Mouse (Mus musculus) bone marrow, adult 2 months (tissue): ENCODE measurements around the gene Herc3.

Source experiments
- CTCF ChIP-seq: fragments of 200-500 bp; IDR thresholded peaks from 2 replicates; pipeline ENCODE4 v1.5.1; 2011; ENCODE audit warnings: low read length, control low read depth; ENCODE audit not compliant: control insufficient read depth, insufficient read depth
- POLR2A ChIP-seq: fragments of 200-500 bp; IDR thresholded peaks from 2 replicates; pipeline ENCODE4 v1.6.1; 2011; ENCODE audit warnings: low read depth, mild to moderate bottlenecking, control low read depth, low read length, borderline replicate concordance; ENCODE audit not compliant: control insufficient read depth

DNA sequence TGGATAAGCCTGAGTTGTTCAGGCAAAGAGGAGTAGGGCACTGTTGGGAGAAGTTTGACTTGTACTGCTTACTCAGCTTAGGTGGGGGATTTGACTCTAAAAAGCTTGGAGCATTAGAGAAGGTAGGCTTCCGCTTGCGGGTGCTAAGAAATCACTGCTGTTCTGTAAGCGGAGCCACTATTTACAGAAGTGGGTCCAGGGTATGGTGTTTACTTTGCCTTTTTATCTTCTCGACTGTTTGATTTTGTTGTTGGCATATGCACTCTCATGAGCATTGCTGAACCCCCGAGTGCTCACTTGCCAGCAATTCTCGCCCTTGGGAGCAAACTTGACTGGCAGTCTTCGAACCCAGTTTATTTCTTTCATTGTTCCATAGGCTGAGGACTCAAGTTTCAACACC is 69.3 kb downstream of the Herc3 start:
- no peak for TF ChIP-seq POLR2A
- TF ChIP-seq CTCF: no peak
